Mouse (Mus musculus) intestine, embryonic 15.5 days (tissue): ENCODE measurements around the gene Nxt2. TPM values are rescaled to one million over a fixed set of nuclear protein-coding genes. Genes with fewer than 3 reads are reported as not detected.

Source experiments
- ATAC-seq: fragments of 200-750 bp; cut with Nextera tagmentation; 2 replicates; pipeline ENCODE4 v1.8.0; 2017; ENCODE audit warnings: moderate TSS enrichment, moderate library complexity
- H3K27ac ChIP-seq: fragments of 300-500 bp; sonication (generic); 2 replicates; pipeline ENCODE4 v1.5.1; 2015; ENCODE audit warnings: mild to moderate bottlenecking, inconsistent platforms
- H3K27me3 ChIP-seq: fragments of 300-500 bp; sonication (generic); replicated peaks from 2 replicates; pipeline ENCODE4 v1.6.1; 2015; ENCODE audit warnings: inconsistent platforms
- H3K36me3 ChIP-seq: fragments of 300-500 bp; sonication (generic); 2 replicates; pipeline ENCODE4 v1.6.1; 2015; ENCODE audit warnings: inconsistent platforms
- H3K4me1 ChIP-seq: fragments of 300-500 bp; sonication (generic); replicated peaks from 2 replicates; pipeline ENCODE4 v1.6.1; 2015; ENCODE audit warnings: inconsistent platforms
- H3K4me2 ChIP-seq: fragments of 300-500 bp; sonication (generic); replicated peaks from 2 replicates; pipeline ENCODE4 v1.6.1; 2015; ENCODE audit warnings: mild to moderate bottlenecking, inconsistent platforms
- H3K4me3 ChIP-seq: fragments of 300-500 bp; sonication (generic); replicated peaks from 2 replicates; pipeline ENCODE4 v1.5.1; 2015; ENCODE audit warnings: inconsistent platforms
- H3K9ac ChIP-seq: fragments of 300-500 bp; sonication (generic); 2 replicates; pipeline ENCODE4 v1.6.1; 2015; ENCODE audit warnings: inconsistent platforms
- H3K9me3 ChIP-seq: fragments of 300-500 bp; sonication (generic); 2 replicates; pipeline ENCODE4 v1.6.1; 2016; ENCODE audit warnings: inconsistent platforms
- WGBS: fragments of 180-500 bp; shearing (Covaris S2); methylation state at CpG from one replicate; pipeline ENCODE4 v1.1.7; 2015; 5-methylcytosine and 5-hydroxymethylcytosine counted together
- polyA plus RNA-seq: library from polyadenylated mRNA; unstranded; fragments of >200 nt; fragmentation: Nextera tagmentation; extraction: Ambion mirVana; gene quantifications from 2 replicates; pipeline ENCODE4 v1.2.1, GENCODE M21; 2015

The Nxt2 gene
- 23.5 and 27.2 TPM in 2 replicates for polyA plus RNA-seq

DNA sequence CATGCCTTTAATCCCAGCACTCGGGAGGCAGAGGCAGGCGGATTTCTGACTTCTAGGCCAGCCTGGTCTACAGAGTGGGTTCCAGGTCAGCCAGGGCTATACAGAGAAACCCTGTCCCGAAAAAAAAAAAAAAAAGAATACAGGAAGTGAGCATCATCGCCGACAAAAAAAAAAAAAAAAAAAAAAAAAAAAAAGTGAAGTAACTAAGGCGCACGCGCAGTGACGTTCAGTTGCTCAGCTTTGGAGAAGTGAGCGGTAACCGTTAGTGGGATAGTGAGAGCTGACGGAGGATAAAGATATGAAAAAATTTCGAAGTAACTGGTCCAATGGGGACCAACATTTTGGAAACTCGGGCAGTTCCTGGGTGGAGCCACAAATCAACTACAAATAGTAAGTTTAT, at the start of gene Nxt2:
Gene Nxt2 (plus strand): TSS at position 229 of the 400 bp plus-strand sequence.
- Histone ChIP-seq H3K27ac (no peak within 1 kb of the TSS), H3K4me1 (no peaks in the 10 kb centered on the region), H3K4me2 (peak within 1 kb of the TSS; percentile 53), H3K4me3 (peak within 1 kb of the TSS; percentile 54), H3K27me3 (no peaks in the 10 kb centered on the region), H3K36me3 (no peaks in the 10 kb centered on the region), H3K9me3 (no peaks in the 10 kb centered on the region), H3K9ac (no peak within 1 kb of the TSS)
- ATAC-seq, result no peak
- WGBS, result 85% methylated on average over 13 of the region's 14 CpGs

DNA sequence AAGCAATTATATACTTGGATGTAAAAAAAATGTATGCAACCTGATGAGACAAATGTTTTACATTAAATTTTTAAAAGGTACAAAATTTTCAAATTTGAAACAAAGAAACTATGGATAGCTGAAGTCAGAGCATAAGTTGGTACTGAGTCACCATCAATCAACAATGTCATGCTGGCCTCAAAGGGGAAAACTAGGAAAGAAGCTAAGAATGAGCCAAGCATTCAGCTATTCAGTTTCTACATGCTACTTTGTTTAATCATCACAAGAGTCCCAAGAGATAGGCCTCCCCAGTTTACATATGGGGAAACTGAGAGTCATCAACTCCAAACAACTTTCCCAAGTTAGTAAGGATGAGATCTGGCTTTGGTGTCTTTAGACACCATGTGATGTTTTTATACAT, 49.6 kb upstream of the Nxt2 start:
- Histone ChIP-seq H3K9me3 (no peaks in the 10 kb centered on the region), H3K4me1 (no peaks in the 10 kb centered on the region), H3K36me3 (no peaks in the 10 kb centered on the region), H3K27me3 (no peaks in the 10 kb centered on the region), H3K4me3 (no peak overlapping the region), H3K9ac (no peak overlapping the region), H3K4me2 (no peak overlapping the region), H3K27ac (no peak overlapping the region)
- no peak for ATAC-seq

DNA sequence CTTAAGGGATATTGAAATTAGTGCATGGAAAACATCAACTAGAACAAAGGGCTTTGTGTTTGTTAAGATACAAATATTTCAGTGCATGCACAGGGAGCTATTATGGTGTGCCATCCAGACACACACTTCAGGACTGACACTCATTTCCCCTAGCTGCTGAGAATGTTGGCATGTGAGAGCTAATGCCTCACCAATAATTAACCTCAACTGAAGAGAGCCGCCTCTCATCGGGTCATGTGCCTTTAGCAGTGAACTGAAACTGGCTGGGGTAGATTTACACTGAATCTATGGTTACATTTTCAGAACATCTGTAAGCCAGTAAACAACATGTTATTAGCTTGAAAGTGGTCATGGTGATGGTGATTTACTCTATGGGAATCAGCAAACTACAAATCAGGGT, 44.5 kb upstream of the Nxt2 start:
- 51% methylated on average over 2 of the region's 2 CpGs for WGBS
- Histone ChIP-seq H3K36me3 (no peaks in the 10 kb centered on the region), H3K4me3 (no peak overlapping the region), H3K4me1 (no peaks in the 10 kb centered on the region), H3K9ac (no peak overlapping the region), H3K27ac (no peak overlapping the region), H3K9me3 (no peaks in the 10 kb centered on the region), H3K4me2 (no peak overlapping the region), H3K27me3 (no peaks in the 10 kb centered on the region)
- no peak for ATAC-seq

DNA sequence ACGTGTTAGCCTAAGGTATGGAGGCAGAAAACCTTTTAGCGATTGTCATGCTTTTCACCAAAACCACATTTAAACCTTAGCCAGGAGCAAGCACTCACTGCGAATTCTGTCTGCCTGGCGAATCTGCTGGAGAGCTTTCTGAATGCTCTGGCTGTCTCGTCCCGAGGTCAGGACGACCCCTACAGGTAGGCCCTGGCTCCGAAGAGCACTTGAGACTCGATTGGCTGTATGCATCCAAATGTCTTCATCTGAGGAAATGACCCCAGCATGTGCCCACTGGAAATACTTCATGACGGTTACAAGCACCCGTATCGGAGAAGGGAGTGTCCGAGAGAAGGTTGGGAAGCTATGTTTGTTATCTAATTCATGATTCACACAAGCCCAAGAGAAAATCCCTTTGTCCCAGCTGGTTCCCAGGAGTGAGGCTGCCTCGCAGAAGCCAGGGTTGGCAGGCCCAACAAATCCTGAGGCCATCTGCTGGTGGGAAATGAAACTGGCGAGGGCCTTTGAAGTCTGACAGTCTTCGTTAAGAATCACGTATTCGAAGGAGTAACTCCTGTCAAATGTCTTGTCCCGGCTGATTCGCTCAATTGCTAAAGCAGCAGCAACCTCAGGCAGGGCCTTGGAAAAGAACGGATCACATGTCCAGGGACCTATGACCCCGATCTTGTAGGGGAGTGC, 37.4 kb upstream of the Nxt2 start:
- Histone ChIP-seq H3K4me3 (no peak overlapping the region), H3K36me3 (no peaks in the 10 kb centered on the region), H3K27me3 (no peaks in the 10 kb centered on the region), H3K4me2 (no peak overlapping the region), H3K27ac (no peak overlapping the region), H3K4me1 (no peaks in the 10 kb centered on the region), H3K9ac (no peak overlapping the region), H3K9me3 (no peaks in the 10 kb centered on the region)
- WGBS, result 35% methylated on average over 22 of the region's 22 CpGs
- no peak for ATAC-seq

DNA sequence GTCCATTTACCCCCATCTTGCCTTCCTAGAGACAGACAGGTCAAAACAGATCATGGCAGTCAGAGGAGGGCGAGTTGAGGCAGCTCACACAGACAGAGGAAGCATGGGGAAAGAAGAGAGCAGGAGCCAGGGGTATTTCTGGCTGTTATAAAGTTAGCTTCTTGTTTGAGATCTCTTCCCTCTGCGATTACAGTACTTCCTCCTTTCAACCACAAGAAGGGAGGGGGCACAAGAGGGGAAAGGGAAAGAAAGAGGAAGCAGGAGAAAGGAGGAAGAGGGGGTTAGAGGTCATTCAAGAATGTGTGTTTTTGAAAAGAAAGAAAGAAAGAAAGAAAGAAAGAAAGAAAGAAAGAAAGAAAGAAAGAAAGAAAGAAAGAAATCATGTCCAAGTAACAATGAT, 36.2 kb upstream of the Nxt2 start:
- WGBS, result 71% methylated on average over 2 of the region's 2 CpGs
- H3K36me3 ChIP-seq, result no peaks in the 10 kb centered on the region
- no peak overlapping the region for H3K9ac ChIP-seq
- no peak overlapping the region for H3K27ac ChIP-seq
- H3K4me3 ChIP-seq, result no peak overlapping the region
- H3K9me3 ChIP-seq, result no peaks in the 10 kb centered on the region
- ATAC-seq, result no peak
- H3K4me1 ChIP-seq, result no peaks in the 10 kb centered on the region
- H3K27me3 ChIP-seq, result no peaks in the 10 kb centered on the region
- no peak overlapping the region for H3K4me2 ChIP-seq

DNA sequence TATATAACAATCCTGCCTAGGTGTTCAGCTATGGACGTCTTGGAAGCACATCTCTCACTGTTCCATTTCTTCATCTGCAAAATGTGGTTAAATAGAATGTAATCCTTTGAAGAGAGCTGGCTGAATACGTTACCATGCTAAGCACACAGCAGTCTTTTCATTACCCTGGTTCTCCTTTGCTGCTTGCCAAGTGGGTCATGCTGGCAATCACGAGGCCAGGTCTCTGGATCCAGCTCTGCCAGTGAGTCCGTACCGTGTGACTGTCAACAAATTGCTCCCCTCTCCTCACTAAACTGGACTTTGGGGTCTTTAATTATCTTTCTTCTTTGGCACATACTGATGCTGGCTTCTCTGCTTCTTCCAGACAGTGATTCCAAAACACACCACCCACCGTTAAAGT, 32.1 kb upstream of the Nxt2 start:
- Histone ChIP-seq H3K4me2 (no peak overlapping the region), H3K27me3 (no peaks in the 10 kb centered on the region), H3K36me3 (no peaks in the 10 kb centered on the region), H3K4me1 (no peaks in the 10 kb centered on the region), H3K27ac (no peak overlapping the region), H3K4me3 (no peak overlapping the region), H3K9me3 (no peaks in the 10 kb centered on the region), H3K9ac (no peak overlapping the region)
- WGBS, result 66% methylated on average over 6 of the region's 6 CpGs
- ATAC-seq, result no peak

DNA sequence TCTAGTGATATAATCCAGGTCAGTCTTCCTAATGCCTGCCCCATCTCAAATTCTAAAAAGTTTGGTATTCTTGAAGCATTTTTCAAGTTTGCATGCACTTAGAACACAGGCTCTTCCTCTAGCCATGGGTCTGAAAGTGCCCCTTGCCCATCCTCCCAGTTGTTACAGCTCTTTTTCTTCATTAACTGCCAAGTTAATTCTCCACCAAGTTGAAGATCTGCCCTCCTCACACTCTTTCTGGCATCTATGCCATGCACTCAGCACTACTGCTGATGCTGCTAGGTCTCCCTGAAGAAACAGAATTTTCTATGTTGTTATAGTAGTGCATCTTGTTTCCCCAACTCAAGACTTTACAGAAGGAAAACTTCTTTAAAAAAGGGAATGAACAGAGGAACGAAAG, 31.0 kb upstream of the Nxt2 start:
- no peak overlapping the region for H3K9ac ChIP-seq
- H3K9me3 ChIP-seq, result no peaks in the 10 kb centered on the region
- no peaks in the 10 kb centered on the region for H3K4me1 ChIP-seq
- no peaks in the 10 kb centered on the region for H3K27me3 ChIP-seq
- no peak overlapping the region for H3K4me2 ChIP-seq
- ATAC-seq, result no peak
- H3K27ac ChIP-seq, result no peak overlapping the region
- H3K36me3 ChIP-seq, result no peaks in the 10 kb centered on the region
- WGBS, result 74% methylated on average over 1 of the region's 1 CpGs
- no peak overlapping the region for H3K4me3 ChIP-seq

DNA sequence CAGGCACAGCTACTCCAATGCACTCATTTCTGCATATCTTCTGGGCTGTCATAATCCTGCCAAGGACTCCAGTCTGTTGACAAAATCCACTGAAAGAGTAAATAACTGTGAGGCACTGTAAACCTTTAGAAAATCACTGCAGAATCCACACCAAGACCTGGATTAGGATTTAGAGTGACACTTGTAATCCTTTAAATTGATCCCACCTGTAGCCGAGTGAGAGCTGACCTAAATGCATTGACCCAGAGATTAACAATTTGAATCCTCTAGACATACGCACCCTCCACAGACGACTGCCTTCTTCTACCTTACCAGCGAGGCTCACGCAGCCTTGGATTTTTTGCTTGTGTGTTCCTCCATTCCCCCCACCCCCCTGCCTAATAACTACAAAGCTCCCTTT, 29.7 kb upstream of the Nxt2 start, which contains the start of gene Gucy2f:
Gene Gucy2f (minus strand): TSS at position 101 of the 400 bp plus-strand sequence.
- no peaks in the 10 kb centered on the region for H3K4me1 ChIP-seq
- no peaks in the 10 kb centered on the region for H3K27me3 ChIP-seq
- 36% methylated on average over 5 of the region's 5 CpGs for WGBS
- H3K9ac ChIP-seq, result no peak within 1 kb of the TSS
- H3K27ac ChIP-seq, result no peak within 1 kb of the TSS
- no peak for ATAC-seq
- H3K36me3 ChIP-seq, result no peaks in the 10 kb centered on the region
- no peaks in the 10 kb centered on the region for H3K9me3 ChIP-seq
- no peak within 1 kb of the TSS for H3K4me3 ChIP-seq
- no peak within 1 kb of the TSS for H3K4me2 ChIP-seq

DNA sequence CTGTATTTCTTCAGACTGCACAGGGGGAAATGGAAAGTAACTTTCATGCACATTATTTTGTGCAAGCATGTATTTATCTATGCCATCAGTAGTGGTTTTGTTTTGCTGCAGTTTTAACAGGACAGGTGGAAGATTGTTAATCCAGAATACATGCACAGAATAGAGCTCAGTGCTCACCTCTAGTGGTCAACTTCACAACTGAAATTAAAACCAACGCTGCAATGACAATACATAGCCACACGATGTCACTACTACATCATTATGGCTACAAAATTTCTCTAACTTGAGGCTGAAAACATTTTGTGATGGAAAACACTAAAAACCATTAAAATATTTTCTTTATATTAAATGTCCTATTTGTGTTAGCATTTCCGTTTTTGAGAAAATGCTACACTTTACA, 26.3 kb upstream of the Nxt2 start:
- Histone ChIP-seq H3K4me1 (no peaks in the 10 kb centered on the region), H3K9me3 (no peaks in the 10 kb centered on the region), H3K27ac (no peak overlapping the region), H3K4me2 (no peak overlapping the region), H3K4me3 (no peak overlapping the region), H3K27me3 (no peaks in the 10 kb centered on the region), H3K36me3 (no peaks in the 10 kb centered on the region), H3K9ac (no peak overlapping the region)
- no peak for ATAC-seq
- 14% methylated on average over 3 of the region's 3 CpGs for WGBS

DNA sequence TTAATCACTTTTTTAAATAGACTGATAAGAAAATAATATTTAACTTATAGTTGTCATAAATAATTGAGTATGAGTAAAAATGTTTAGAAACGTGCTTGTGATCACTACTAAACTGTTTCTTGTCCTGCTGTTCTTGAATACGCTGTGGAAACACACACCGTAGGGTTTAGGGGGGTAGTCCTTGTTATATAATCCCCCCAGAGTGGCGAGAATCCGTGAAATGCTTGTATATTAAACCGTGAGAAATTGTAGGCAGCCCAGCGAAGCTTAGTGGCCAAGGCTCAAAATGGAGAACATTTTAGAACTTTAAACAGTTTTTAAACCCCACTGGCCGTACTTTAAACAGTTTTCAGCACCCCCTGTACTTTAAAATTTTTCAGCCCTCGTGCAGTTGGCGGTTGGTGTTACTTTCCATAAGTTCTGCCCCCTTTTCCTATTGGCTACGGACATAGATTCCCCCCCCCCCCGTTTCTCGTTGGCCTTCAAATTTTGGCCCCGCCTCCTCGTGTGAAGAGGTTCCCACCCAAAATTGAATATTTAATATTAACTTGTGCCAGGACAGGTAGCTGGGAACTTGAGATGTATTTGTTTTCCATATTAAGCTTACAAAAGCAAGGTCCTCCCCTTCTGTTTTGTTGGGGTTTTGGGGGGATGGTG, 956 bp downstream of the Nxt2 start:
- Histone ChIP-seq H3K9me3 (no peaks in the 10 kb centered on the region), H3K9ac (no peak overlapping the region), H3K36me3 (no peaks in the 10 kb centered on the region), H3K27me3 (no peaks in the 10 kb centered on the region), H3K4me2 (peak overlapping the region; percentile 53), H3K27ac (peak overlapping the region; percentile 91; the same call in 1 of the 2 replicates), H3K4me3 (peak overlapping the region; percentile 54), H3K4me1 (no peaks in the 10 kb centered on the region)
- WGBS, result 27% methylated on average over 15 of the region's 15 CpGs
- peak; percentile 81 for ATAC-seq

DNA sequence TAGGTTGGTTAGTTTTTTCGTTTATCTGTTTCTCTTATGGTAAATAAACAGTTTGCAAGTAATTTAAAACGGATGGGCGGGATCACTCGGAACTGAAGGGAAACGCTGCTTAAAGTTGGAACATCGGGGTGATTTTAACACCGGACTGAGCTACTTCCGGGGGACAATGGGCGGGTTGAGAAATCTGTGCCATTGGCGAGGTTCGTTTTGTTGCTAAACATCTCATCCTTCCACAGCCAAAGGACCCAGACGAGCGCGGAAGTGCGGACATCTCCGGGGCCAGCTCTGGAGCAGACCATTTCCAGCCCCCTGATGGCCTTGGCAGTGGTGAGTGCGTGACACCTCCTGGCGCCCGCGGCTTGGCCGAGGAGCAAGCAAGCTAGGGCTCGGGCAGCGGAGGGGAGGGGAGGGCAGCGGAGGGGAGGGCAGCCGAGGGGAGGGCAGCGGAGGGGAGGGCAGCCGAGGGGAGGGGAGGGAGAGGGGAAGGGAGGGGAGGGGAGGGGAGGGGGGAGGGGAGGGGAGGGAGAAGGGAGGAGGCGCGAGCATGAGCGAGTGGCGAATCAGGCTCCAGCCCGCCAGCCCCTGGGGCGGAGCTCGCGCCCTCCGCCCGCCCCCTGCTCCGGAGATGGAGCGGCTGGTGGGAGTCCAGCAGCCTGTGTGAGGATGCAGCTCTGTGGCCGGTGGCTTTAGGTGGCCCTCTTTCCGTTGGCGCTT, 1.6 kb downstream of the Nxt2 start:
- Histone ChIP-seq H3K4me1 (no peaks in the 10 kb centered on the region), H3K27ac (peak overlapping the region; percentile 91), H3K36me3 (no peaks in the 10 kb centered on the region), H3K4me2 (peak overlapping the region; percentile 53), H3K4me3 (peak overlapping the region; percentile 54), H3K9ac (peak overlapping the region; percentile 45), H3K27me3 (no peaks in the 10 kb centered on the region), H3K9me3 (no peaks in the 10 kb centered on the region)
- 17% methylated on average over 31 of the region's 42 CpGs for WGBS
- ATAC-seq, result peak; percentile 97

DNA sequence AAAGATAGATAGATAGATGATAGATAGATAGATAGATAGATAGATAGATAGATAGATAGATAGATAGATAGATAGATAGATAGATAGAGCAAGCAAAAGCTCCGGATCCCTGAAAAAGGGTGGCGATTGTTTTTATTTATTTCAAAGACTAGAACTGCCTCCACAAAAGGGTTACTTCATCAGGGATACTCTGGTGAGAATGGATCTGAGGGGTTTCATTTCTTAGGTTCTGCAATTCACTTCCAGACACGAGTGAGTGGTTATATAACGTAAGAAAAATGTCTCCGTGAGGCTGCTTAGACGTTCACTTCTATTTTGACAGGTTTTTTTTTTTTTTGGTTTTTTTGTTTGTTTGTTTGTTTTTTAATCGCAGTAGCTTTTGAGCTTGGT, 2.2 kb downstream of the Nxt2 start:
- ATAC-seq, result 0 out of 2 replicates have a peak, but pooled peaks have one; percentile 5
- H3K27ac ChIP-seq, result no peak overlapping the region

More for the DNA sequence above, 2.2 kb downstream of the Nxt2 start:
- Histone ChIP-seq H3K9me3 (no peaks in the 10 kb centered on the region), H3K9ac (no peak overlapping the region), H3K27me3 (no peaks in the 10 kb centered on the region), H3K4me3 (peak overlapping the region; percentile 54), H3K36me3 (no peaks in the 10 kb centered on the region), H3K4me1 (no peaks in the 10 kb centered on the region), H3K4me2 (peak overlapping the region; percentile 35)
- 31% methylated on average over 7 of the region's 7 CpGs for WGBS
